Mouse (Mus musculus) natural killer cell, adult 2 months (primary cell): ENCODE results near the gene Gpr84.
"Not testable (repeated sequence)": the region's sequence is repeated elsewhere in the genome, so short reads cannot be mapped to it uniquely, and the experiment has no call there.

Source experiments
- DNase-seq, 2 experiments: peaks; one replicate each; pipeline ENCODE4 v3.0.0; 2022; ENCODE audit warnings: low spot score in 2 of 2

The Gpr84 gene

GRCm38 (mm10) chr15:103289600-103289999, 20.8 kb downstream of the Gpr84 start:
- no peak for DNase-seq

DNA sequence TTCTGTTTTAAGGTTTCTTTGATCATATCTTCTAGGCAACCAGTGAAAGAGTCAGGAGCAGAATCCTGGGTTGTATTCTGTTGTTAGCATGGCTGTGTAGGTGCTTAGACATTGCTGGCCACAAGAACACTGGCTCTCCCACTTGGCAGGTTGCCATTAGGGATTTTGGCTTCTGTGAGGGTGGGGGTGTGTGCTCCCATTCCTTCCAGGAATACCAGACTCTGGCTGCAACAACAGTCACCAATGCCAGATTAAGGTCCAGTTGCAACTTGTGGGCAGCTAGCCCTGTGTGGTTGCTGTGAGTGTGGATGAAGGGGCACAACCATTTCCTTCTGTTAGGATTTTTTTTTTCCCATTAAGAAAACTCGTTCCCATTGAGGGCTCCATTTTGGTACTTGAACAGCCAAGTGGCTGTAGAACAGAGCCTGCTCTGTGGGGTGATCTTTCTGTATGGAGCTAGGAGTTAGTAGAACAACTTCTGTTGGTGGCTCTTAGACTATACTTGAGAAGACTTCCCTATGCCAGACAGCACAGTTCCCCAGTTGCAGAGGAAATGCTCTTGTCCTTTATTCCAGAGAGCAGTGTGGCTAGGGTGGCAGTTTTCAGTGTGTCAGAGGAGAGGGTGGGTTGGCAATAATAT, 24.5 kb downstream of the Gpr84 start:
- DNase-seq, result no peak

GRCm38 (mm10) chr15:103284647-103285046, 25.8 kb downstream of the Gpr84 start:
- no peak for DNase-seq

DNA sequence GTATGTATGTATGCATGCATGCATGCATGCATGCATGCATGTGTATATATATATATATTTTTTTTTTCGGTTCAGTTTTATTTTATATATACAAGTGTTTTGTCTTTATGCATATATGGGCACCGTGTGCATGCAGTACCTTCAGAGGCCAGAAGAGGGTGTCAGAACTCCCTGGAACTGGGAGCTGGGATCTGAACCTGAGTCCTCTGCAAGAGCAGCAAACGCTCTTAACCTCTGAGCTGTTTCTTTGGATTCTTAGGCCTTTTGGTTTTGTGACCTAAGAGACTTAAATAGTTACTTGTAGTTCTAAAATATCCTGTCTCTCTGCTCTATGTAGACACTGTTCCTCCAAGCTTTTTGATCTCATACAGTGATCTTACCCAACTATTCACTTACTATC, 26.3 kb downstream of the Gpr84 start:
- DNase-seq, result peak in 1 of 2 experiments; percentile 43

DNA sequence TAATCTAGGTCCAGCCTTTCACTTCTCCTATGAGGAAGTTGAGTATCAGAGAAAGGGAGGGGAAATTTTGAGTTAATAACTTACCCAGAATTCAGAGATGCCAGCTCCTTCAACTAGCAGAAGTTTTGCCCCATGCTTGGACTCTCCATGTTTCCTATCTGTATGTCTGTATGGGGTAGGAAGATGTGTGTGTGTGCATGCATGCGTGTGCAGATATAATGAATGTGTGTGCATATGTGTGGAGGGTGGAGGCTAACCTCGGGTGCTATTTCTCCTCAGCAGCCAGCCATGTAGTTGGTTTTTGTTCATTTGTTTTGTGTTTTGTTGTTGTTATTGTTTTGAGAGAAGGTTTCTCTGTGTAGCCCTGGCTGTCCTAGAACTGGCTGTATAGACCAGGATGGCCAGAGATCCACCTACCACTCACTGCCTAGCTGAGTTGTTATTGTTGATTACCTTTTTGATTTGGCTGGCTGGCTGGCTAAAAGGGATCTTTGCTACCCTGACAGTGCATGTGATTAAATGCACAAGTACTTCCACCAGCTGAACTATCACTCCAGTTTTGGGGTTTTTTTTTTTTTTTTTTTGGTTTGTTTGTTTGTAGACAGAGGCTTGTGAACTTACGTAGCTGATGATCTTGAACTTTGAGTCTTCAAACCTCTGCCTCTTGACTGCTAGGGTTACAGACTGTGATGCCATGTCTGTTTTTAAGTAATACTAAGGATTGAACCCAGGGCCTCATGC, 28.8 kb downstream of the Gpr84 start:
- no peak for DNase-seq

DNA sequence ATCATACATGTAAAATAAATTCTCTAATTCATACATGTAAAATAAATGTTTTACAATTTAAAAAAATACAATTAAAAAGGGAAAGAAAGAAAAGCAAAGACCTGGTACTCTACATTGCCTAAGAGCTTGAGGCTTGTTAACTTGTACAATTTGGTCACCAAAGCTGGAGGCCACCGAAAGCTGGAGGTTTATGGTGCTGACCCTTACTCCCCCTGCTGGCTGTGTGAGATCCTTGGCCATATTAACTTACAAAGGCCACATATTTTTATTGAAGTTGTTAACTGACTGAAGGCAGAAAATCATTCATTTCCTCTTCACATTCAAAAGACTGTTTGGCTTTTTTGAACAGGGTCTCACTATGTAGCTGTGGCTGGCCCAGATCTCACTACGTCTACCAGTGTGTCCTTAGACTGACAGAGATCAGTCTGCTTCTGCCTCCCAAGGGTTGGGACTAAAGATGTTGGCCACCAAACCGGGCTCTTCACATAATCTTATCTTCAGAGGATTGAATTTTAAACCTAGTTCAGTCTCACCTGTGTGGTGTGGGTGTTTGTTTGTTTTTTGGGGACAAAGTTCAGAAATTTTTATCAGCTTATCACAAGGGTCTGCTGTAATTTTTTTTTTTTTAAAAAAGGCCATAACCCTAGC, 29.5 kb downstream of the Gpr84 start:
- DNase-seq, result peak; percentile 29 to 39

DNA sequence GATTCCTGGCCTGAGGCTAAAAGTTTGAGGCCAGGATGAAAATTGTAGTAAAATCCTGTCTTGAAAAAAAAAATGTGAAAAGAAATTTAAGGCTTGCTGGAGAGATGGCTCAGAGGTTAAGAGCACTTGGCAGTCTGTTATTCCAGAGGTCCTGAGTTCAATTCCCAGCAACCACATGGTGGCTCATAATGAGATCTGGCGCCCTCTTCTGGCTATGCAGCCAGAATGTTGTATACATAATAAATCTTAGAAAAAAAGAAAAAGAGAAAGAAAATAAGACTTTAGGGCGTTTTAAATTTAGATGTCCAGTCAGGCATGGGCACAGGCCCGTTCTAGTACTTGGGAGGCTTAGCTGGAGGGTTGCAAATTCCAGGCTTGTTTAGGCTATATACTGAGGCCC, 30.7 kb downstream of the Gpr84 start:
- peak; percentile 26 to 54 for DNase-seq

GRCm38 (mm10) chr15:103277949-103278348, 32.5 kb downstream of the Gpr84 start:
- DNase-seq, result no peak

GRCm38 (mm10) chr15:103275943-103276342, 34.5 kb downstream of the Gpr84 start:
- DNase-seq, result not testable (repeated sequence)

- DNase-seq, result peak; percentile 95 to 96
These were observed 37.8 kb downstream of the Gpr84 start, which contains the start of gene Copz1 for GRCm38 (mm10) chr15:103272419-103273279. TSS of gene Copz1 (plus strand) at chr15:103272714.

DNA sequence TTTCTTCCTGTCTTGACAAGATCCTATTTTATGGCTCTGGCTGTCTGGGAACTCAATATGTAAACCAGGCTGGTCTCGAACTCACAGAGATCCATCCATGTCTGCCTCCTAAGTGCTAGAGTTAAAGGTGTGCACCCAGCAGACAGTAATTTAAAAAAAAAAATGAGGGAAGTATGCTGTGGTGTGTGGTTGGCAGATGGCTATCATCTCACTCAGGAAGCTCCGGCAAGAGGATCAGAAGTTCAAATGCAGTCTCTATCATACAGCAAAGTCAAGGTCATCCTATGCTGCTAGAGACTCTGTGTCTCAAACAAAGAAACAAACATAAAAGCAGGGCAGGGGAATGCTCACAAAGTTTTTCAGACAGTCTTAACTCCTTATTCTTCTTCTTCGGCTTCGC, 41.5 kb downstream of the Gpr84 start:
- no peak for DNase-seq

GRCm38 (mm10) chr15:103264794-103265193, 45.6 kb downstream of the Gpr84 start:
- DNase-seq, result no peak

- no peak for DNase-seq
These were observed 50.4 kb downstream of the Gpr84 start for GRCm38 (mm10) chr15:103259989-103260388.

- no peak for DNase-seq
These were observed 51.2 kb downstream of the Gpr84 start for GRCm38 (mm10) chr15:103259162-103259561.
